Mouse (Mus musculus): Measurements from ENCODE around the gene Lrba. TPM values are rescaled to one million over a fixed set of nuclear protein-coding genes. Genes with fewer than 3 reads are reported as not detected.
A peak's percentile ranks its signal among the peaks of the same experiment; 100 is the strongest.

The Lrba gene
- total RNA-seq, 2 experiments from 2014 or later: 18.2 to 28.8 TPM

DNA sequence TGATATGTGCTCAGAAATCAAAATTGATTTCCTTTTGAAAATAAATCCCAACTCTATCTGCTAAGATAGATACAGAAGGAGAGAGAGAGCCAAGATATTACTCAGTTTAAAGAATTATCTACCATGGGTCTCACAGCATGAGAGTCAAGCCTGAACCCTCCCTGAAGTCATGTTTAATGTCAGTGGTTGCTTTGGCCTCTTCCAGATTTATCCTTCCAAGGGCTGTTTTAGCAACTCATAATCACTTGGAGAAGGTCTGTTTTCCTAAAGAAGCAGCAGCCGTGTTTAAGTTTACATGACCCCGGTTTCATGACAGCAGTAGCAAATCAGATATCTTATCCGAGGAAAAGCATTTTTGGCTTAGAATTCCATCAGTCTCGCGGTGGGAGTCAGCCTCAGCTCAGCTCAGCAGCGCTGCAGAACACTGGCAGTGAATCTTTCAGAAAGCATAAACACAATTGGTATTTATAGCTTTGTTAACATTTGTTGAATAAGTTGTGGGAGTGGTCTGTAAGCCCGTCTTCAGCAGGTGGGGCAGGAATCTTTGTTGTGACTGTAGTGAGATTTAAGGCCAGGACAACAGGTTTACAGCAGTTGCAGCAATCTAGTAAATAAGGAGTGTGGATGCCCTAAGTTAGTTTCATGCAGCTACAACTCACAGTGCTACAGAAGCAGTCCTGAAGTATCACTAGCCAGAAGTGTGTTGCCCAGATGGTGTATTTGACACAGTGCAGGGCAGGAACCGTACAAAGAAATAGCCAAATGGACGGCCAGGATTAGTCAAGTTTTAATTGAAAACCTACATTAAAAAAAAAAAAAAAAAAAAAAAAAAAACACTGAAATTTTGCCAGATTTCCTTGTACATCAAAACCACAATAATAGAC is 499.2 kb downstream of the Lrba start:
- no peak for ATAC-seq (replicated peaks; ENCODE audit: low FRiP score, low TSS enrichment, poor library complexity, severe bottlenecking)

GRCm38 (mm10) chr3:86725113-86725512 is 500.6 kb downstream of the Lrba start:
- ATAC-seq (replicated peaks; ENCODE audit: low FRiP score, low TSS enrichment, poor library complexity, severe bottlenecking): no peak

DNA sequence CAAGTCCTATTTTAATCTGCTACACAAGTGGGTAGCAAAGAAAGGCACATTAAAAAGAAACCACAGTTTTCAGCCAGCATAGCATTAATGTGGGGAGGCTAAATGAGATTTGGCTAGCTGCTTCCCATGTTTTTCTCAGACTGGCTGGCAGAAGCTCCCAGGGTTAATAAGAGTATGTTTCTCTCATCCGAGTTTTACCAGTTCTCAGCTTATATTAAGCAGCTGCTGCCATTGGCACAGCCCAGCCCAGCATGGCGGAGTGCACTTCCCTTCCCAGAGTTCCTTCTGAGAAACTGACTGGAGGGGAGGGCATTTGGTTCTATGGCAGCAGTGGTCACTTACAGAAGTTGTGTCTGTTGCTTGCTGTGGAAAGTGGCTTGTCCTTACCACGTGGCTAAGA is 514.4 kb downstream of the Lrba start:
- ATAC-seq (replicated peaks; ENCODE audit: low FRiP score, low TSS enrichment, poor library complexity, severe bottlenecking): no peak

- ATAC-seq (replicated peaks; ENCODE audit: low FRiP score, low TSS enrichment, poor library complexity, severe bottlenecking): no peak
These were observed 515.3 kb downstream of the Lrba start for GRCm38 (mm10) chr3:86739745-86740144.

- ATAC-seq (replicated peaks; ENCODE audit: low FRiP score, low TSS enrichment, poor library complexity, severe bottlenecking): no peak
These were observed 520.9 kb downstream of the Lrba start for GRCm38 (mm10) chr3:86745348-86745747.

DNA sequence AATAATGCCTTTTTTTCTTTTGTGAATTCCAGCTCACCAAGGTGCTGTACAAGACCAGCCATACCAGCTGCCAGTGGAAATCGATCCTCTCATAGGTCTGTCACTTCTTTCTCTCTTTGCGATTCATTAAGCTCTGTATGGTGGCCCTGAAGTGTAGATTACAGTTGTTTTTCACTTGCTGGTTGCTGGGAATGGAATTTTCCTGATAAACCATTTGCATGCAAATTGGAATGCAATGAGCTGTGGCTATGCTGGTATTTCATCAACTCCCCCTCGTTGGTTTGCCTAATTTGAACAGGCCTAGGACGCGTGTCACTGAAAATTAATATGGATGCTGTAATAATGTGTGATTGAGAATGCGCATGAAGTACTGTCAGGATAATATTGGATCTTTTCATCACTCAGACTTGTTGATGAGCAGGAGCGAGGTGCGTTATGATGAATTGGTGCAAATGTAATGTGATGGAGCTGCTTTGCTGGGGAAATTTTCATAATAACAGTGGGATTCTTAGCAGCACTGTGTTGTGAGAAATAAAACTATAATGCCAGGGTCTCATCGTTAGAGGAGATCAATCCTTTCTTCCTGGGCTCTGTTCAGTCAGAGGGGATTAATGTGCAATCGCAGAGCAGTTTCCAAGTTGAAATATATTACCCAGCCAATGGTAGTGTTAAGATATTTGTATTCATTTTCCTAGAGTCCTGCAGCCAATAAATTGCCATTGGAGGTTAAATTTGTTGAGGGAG is 521.5 kb downstream of the Lrba start:
- ATAC-seq (replicated peaks; ENCODE audit: low FRiP score, low TSS enrichment, poor library complexity, severe bottlenecking): no peak

DNA sequence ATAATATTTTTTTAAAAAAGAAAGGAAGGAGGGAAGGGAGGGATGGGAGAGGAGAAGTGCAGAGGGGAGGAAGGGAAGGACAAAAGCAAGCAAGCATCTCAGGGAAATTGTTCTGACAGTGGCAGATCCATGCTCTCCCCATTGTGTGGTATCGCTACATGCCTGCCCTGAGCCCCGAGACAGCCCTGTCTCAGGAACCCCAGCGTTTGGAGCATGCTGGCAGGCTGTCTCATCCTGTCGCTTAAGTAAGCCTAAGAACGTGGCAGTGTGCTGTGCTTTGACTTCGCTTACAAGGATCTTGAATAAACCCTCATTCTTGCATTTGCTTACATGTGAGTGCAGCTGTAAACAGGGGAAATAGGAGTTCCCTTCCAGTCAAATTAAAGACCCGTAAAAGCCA is 526.2 kb downstream of the Lrba start:
- ATAC-seq (replicated peaks; ENCODE audit: low FRiP score, low TSS enrichment, poor library complexity, severe bottlenecking): no peak

DNA sequence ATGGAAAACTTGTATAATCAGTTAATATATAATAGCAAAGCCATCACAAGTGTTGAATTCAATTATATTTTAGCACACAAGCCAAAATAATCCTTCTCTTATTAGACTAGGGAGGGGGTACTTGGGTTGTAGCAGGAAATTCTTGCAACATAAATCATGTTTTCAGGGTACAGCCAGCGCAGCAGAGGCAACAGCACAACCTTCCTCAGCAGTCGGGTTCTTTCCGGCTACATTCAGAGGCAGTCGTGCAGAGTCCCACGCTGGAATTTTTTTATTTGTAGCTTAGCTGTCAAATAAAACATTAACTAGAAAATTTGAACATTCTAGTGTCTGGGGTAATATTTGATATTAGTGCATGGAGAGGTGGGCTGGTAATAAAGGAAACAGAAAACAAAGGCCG is 529.7 kb downstream of the Lrba start:
- no peak for ATAC-seq (replicated peaks; ENCODE audit: low FRiP score, low TSS enrichment, poor library complexity, severe bottlenecking)

- no peak for ATAC-seq (replicated peaks; ENCODE audit: low FRiP score, low TSS enrichment, poor library complexity, severe bottlenecking)
These were observed 530.4 kb downstream of the Lrba start for GRCm38 (mm10) chr3:86754595-86755557.

DNA sequence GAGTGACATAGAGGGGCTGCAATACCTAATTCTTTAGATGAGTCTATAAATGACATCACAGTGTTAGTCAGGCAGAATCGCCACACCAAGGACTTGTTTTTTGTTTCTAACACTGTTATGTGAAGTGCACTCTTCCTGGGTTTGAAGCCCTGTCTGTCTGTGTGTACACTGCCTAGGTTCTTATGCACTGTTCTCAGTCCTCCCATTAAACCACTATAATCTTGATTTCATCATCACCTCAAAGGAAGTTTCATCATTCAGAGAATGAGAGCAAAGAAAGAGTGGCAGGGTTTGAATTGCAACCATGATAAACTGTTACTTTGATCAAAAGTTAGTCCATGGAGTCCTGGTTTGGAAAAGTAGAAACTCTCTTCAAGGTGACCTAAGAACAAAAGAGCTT is 532.1 kb downstream of the Lrba start:
- no peak for ATAC-seq (replicated peaks; ENCODE audit: low FRiP score, low TSS enrichment, poor library complexity, severe bottlenecking)

DNA sequence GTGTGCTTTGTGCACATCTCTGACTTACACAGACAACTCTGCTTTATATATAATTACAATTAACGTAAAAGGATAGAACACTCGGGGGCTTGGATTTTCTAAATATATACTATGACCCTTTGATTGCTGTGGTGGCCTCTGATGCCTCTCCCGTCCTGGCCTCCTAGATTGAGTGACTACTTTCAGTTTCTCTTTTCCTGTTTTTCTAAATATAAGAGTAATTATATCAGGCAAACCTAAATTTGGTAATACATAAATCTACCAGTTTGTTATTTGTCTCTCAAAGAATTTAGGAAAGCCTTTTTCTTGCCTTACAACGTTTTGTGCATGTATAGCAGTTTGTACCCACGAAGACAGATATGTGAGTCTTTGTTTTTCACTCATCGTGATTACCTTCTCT is 534.2 kb downstream of the Lrba start:
- ATAC-seq (replicated peaks; ENCODE audit: low FRiP score, low TSS enrichment, poor library complexity, severe bottlenecking): peak; percentile 47; the same call in 1 of the 2 replicates

- no peak for ATAC-seq (replicated peaks; ENCODE audit: low FRiP score, low TSS enrichment, poor library complexity, severe bottlenecking)
These were observed 534.9 kb downstream of the Lrba start for GRCm38 (mm10) chr3:86759383-86759782.

GRCm38 (mm10) chr3:86759834-86760233 is 535.4 kb downstream of the Lrba start:
- no peak for ATAC-seq (replicated peaks; ENCODE audit: low FRiP score, low TSS enrichment, poor library complexity, severe bottlenecking)

DNA sequence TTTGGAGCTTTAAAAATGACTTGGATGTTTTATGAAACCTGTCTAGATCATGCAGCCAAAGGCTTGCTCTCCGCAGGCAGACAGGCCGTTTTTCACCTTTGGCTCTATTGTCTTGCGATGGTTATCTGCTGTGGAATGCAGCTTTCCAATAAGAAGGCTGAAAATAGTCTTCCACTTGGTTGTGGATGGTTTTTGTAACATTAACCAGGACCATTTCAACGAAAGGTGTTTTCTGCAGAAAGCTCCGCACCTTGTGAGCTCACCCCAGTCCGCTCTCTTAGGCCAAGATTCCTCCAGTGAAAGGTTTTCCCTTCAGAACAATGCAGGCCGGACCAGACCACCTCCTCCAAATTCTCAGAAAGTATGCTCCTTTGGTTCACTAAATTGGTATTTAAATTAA is 536.0 kb downstream of the Lrba start:
- no peak for ATAC-seq (replicated peaks; ENCODE audit: low FRiP score, low TSS enrichment, poor library complexity, severe bottlenecking)

DNA sequence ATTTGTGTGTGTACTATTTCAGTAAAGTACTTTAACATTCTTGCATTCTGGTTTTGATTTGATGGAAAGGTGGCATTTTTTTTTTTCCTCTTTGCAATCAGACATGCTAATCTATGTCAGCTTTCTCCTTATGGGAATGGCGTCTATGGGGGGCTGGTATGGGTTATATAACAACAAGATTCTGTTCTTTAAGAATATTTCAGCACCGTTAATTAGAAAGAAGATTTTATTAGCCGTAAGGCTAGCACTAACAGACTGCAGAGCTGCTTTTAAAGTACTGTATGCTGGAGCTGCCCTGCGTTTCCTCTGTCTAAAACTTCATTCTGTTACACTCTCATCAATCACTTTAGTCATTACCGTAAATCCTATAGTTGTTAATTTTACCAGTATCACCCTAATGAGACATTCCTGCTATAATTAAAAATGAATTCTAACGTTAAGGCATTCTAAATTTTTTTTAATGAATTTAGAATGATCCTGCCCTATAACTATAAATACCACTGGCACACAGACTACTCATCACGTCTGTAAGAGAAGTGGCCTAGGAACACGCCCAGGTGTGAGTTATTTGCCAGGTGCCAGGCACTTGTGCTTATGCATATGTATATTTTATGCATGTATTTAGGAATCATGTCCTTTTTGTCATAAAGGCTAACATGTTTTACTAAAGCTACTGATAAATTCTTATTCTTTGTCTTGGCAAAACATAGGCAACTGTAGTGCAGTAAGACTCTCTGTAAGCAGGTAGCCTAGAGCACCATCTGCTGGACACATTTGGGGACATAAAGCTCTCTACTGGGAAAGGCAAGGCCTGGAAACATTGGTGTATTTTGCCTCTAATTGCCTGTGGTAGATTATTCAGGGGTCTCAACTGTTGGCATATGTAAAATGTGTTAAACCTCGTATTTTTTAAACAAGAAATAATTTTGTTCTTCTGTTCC is 536.9 kb downstream of the Lrba start:
- peak; percentile 78 for ATAC-seq (replicated peaks; ENCODE audit: low FRiP score, low TSS enrichment, poor library complexity, severe bottlenecking)

DNA sequence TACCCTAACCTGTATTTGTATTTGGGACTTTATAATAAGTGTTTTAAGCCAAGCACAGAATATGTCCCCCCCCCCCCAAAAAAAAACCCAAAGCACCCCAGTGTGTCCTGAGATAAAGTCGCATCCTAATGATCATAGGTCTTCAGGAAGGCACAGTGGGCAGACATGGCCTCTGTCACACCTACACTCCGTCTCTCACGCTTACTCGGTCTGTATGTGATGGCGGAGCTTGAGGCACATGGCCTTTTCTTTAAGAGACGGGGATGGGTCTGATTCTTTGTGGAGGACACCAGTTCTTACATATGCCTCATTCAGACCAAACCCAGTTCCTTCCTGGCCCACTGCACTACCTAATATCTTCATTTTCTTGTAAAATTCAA is 537.5 kb downstream of the Lrba start:
- ATAC-seq (replicated peaks; ENCODE audit: low FRiP score, low TSS enrichment, poor library complexity, severe bottlenecking): no peak

- no peak for ATAC-seq (replicated peaks; ENCODE audit: low FRiP score, low TSS enrichment, poor library complexity, severe bottlenecking)
These were observed 538.0 kb downstream of the Lrba start for GRCm38 (mm10) chr3:86762456-86762855.

GRCm38 (mm10) chr3:86768553-86768952 is 544.1 kb downstream of the Lrba start:
- ATAC-seq (replicated peaks; ENCODE audit: low FRiP score, low TSS enrichment, poor library complexity, severe bottlenecking): no peak

DNA sequence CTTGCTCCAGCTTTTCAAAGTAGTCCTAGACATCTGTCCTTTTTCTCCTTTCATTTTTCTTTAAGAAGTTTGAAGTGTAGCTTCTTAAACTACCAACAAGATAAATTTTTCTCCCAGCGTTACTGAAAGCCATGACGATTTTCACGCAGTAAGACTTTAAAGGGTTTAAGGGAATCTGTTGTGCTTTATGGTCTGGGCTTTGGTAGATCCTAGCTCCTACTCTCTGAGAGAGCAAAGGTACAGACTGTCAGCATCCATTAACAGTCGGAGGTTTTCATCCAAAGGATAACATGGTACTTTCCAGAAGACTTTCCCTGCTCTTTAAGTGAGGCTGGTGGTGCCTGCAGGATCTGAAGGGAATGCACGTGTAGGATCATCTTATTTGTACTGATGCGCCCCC is 544.5 kb downstream of the Lrba start:
- no peak for ATAC-seq (replicated peaks; ENCODE audit: low FRiP score, low TSS enrichment, poor library complexity, severe bottlenecking)
